In the genomic region with DNA sequence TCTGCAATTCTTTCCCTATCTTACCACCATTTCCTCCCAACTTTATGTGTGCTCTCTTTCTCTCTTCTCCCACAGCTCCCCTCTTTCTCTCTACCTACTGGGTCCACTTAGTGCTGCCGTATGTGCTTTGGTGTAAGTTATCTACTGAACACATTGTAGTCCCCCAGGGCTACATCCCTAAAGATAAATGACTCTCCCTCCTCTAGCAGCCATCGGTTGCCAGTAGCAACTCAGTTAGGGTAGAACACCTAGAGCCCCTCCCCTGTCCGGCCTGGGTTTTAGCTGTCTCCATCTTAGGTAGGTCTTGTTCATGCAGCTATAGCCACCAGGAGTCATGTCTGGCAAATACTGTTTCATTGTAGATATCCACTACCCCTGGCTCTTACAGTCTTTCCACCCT, we compare ENCODE assay signal across 33 mouse cellular contexts. TPM values are rescaled to one million over a fixed set of nuclear protein-coding genes. Genes with fewer than 3 reads are reported as not detected.
DNase-seq lines count a peak whose midpoint lies in the region; ATAC-seq lines count a peak whose summit lies in the region.
"Had no signal": no experiment of that assay in that cellular context is flagged by ENCODE, and none has a peak within 500 bp of the region (broad histone marks: within the 10 kb centered on the region; RNA-seq: fewer than 3 reads in every experiment).

No protein-coding gene starts in this region.

- no peak overlapping the region for H3K9ac ChIP-seq in liver, embryonic 16.5 days (ENCODE audit: low read depth, low read length)
- H3K9ac ChIP-seq: embryonic facial prominence, embryonic 13.5 days; forebrain, embryonic 15.5 days; heart, embryonic 13.5 days; hindbrain, embryonic 14.5 days; lung, embryonic 15.5 days; neural tube, embryonic 15.5 days had no signal

- H3K27ac ChIP-seq in liver, embryonic 16.5 days (ENCODE audit: low read length): peak overlapping the region; percentile 48
- no peak overlapping the region for H3K27ac ChIP-seq in embryonic facial prominence, embryonic 10.5 days (replicated peaks)
- H3K27ac ChIP-seq: embryonic facial prominence, embryonic 13.5 days; forebrain, embryonic 15.5 days; heart, embryonic 13.5 days; hindbrain, embryonic 14.5 days; layer of hippocampus, adult 2 months; lung, embryonic 15.5 days; midbrain, embryonic 10.5 days; neural tube, embryonic 15.5 days had no signal

- H3K4me3 ChIP-seq in liver, embryonic 16.5 days (ENCODE audit: low read depth, low read length): no peak overlapping the region
- no peak overlapping the region for H3K4me3 ChIP-seq in embryonic facial prominence, embryonic 10.5 days
- H3K4me3 ChIP-seq: embryonic facial prominence, embryonic 13.5 days; forebrain, embryonic 15.5 days; heart, embryonic 13.5 days; layer of hippocampus, adult 2 months; lung, embryonic 15.5 days; midbrain, embryonic 10.5 days; neural tube, embryonic 15.5 days had no signal

- 30% methylated on average over 3 of the region's 3 CpGs for WGBS in liver, embryonic 16.5 days (ENCODE audit: insufficient replicate concordance)
- WGBS in embryonic facial prominence, embryonic 10.5 days: 90% methylated on average over 3 of the region's 3 CpGs

- DNase-seq in MEL-GATA-1-ER (ENCODE audit: extremely low read depth, low read depth) (peak; percentile 11), liver (peak; percentile 60)
- peak; percentile 57 for DNase-seq in c-Kit-positive CD71-positive TER-119-negative erythroid progenitor cells, embryonic 14.5 days (ENCODE audit: low read depth)
- DNase-seq in lung, postnatal 14 days: no peak
- DNase-seq in embryonic facial prominence, embryonic 10.5 days (ENCODE audit: low spot score): no peak
- DNase-seq in heart, postnatal 25 days (ENCODE audit: low spot score): no peak
- DNase-seq: adrenal gland, postnatal 10 days; cerebellum, adult 11 months; cerebellum, postnatal 10 days; gastrocnemius, postnatal 10 days; heart, adult 18-20 months; heart, postnatal 14 days; kidney, adult 9 months; kidney, postnatal 25 days; lung, postnatal 4 days; right cerebral cortex, adult 18-20 months; right cerebral cortex, postnatal 4 days; thymus, postnatal 14 days had no signal

- H3K36me3 ChIP-seq in liver, embryonic 16.5 days (ENCODE audit: control insufficient read depth, insufficient read depth): no peaks in the 10 kb centered on the region
- H3K36me3 ChIP-seq in embryonic facial prominence, embryonic 10.5 days (replicated peaks): peaks cover 70% of the 10 kb centered on the region

- H3K4me2 ChIP-seq in liver, embryonic 16.5 days (ENCODE audit: low read depth, low read length): peak overlapping the region; percentile 30
- H3K4me2 ChIP-seq: embryonic facial prominence, embryonic 13.5 days; forebrain, embryonic 15.5 days; heart, embryonic 13.5 days; hindbrain, embryonic 14.5 days; lung, embryonic 15.5 days; neural tube, embryonic 15.5 days had no signal

- H3K9me3 ChIP-seq in liver, embryonic 16.5 days (replicated peaks; ENCODE audit: control insufficient read depth, low read length): no peaks in the 10 kb centered on the region
- no peaks in the 10 kb centered on the region for H3K9me3 ChIP-seq in embryonic facial prominence, embryonic 10.5 days
- H3K9me3 ChIP-seq: embryonic facial prominence, embryonic 13.5 days; forebrain, embryonic 15.5 days; heart, embryonic 13.5 days; lung, embryonic 15.5 days; midbrain, embryonic 10.5 days; neural tube, embryonic 15.5 days had no signal

- H3K4me1 ChIP-seq in liver, embryonic 16.5 days (ENCODE audit: control insufficient read depth, low read depth, low read length): peaks cover 7% of the 10 kb centered on the region
- no peaks in the 10 kb centered on the region for H3K4me1 ChIP-seq in embryonic facial prominence, embryonic 10.5 days
- H3K4me1 ChIP-seq: embryonic facial prominence, embryonic 13.5 days; forebrain, embryonic 15.5 days; lung, embryonic 15.5 days; midbrain, embryonic 10.5 days; neural tube, embryonic 15.5 days had no signal

- ATAC-seq in liver, embryonic 16.5 days (ENCODE audit: low read depth): peak; percentile 96
- ATAC-seq in frontal cortex, adult (ENCODE audit: low TSS enrichment): no peak
- ATAC-seq: activated CD4-positive, CD25-positive, alpha-beta regulatory T cell, adult 4 months; CD4-positive, CD25-positive, alpha-beta regulatory T cell, adult 4 months; forebrain, embryonic 15.5 days; intestine, embryonic 16.5 days; midbrain, embryonic 16.5 days; Patski had no signal

- intact Hi-C loops in heart, postnatal 25 days (cut with DNase I): no loop called here

- no peaks in the 10 kb centered on the region for H3K27me3 ChIP-seq in liver, embryonic 16.5 days (ENCODE audit: control insufficient read depth, insufficient read depth, low read depth, low read length)
- no peaks in the 10 kb centered on the region for H3K27me3 ChIP-seq in embryonic facial prominence, embryonic 10.5 days (replicated peaks; ENCODE audit: low read depth, poor library complexity, severe bottlenecking)
- H3K27me3 ChIP-seq: embryonic facial prominence, embryonic 13.5 days; forebrain, embryonic 15.5 days; heart, embryonic 13.5 days; lung, embryonic 15.5 days; neural tube, embryonic 15.5 days; Patski had no signal

RNA-seq across cellular contexts. Expression of a gene that starts 27.9 kb away (rescaled TPM):
- polyA plus RNA-seq in liver, embryonic 16.5 days (2015; fragmentation: Nextera tagmentation; extraction: Ambion mirVana): 4.8 and 5.6 TPM in 2 replicates
- 13.9 and 14.6 TPM in 2 replicates for polyA plus RNA-seq in embryonic facial prominence, embryonic 10.5 days (2016; fragmentation: Nextera tagmentation; extraction: Ambion mirVana)
- total RNA-seq in heart, postnatal 25 days (2021): 100 to 1,000 TPM; 119 to 124 TPM

RNA-seq across cellular contexts. Expression of a gene that starts 39.5 kb away (rescaled TPM):
- 23.5 and 29.7 TPM in 2 replicates for polyA plus RNA-seq in liver, embryonic 16.5 days (2015; fragmentation: Nextera tagmentation; extraction: Ambion mirVana)
- 38.0 and 41.9 TPM in 2 replicates for polyA plus RNA-seq in embryonic facial prominence, embryonic 10.5 days (2016; fragmentation: Nextera tagmentation; extraction: Ambion mirVana)
- total RNA-seq in heart, postnatal 25 days (2021): 10 to 100 TPM; 21.4 to 23.6 TPM

Comparison
In these comparisons a context has a peak if more than half of its experiments do, and no peak if none do; other contexts are left out.
1. DNase-seq: peak in MEL-GATA-1-ER (single experiment), c-Kit-positive CD71-positive TER-119-negative erythroid progenitor cells, embryonic 14.5 days (single experiment) and liver (single experiment); none in lung, postnatal 14 days (single experiment), embryonic facial prominence, embryonic 10.5 days (single experiment) and heart, postnatal 25 days (single experiment).